In genomic region chr7:35606816-35607215, GRCm38 (mm10) we compare ENCODE assay signal across 23 mouse cellular contexts. TPM values are rescaled to one million over a fixed set of nuclear protein-coding genes. Genes with fewer than 3 reads are reported as not detected.
DNase-seq lines count a peak whose midpoint lies in the region; ATAC-seq lines count a peak whose summit lies in the region.
"Had no signal": no experiment of that assay in that cellular context is flagged by ENCODE, and none has a peak within 500 bp of the region (broad histone marks: within the 10 kb centered on the region; RNA-seq: fewer than 3 reads in every experiment).

No protein-coding gene starts in this region.

- H3K36me3 ChIP-seq in intestine, embryonic 15.5 days = peaks cover 28% of the 10 kb centered on the region

- no peaks in the 10 kb centered on the region for H3K27me3 ChIP-seq in intestine, embryonic 15.5 days (replicated peaks)
- H3K27me3 ChIP-seq: embryonic facial prominence, embryonic 15.5 days; heart, embryonic 13.5 days; hindbrain, embryonic 15.5 days; Patski had no signal

- H3K4me3 ChIP-seq in intestine, embryonic 15.5 days (replicated peaks) = no peak overlapping the region
- H3K4me3 ChIP-seq: embryonic facial prominence, embryonic 15.5 days; heart, adult 2 months; heart, embryonic 10.5 days; heart, embryonic 13.5 days; hindbrain, embryonic 15.5 days had no signal

- no peaks in the 10 kb centered on the region for H3K4me1 ChIP-seq in intestine, embryonic 15.5 days (replicated peaks)
- H3K4me1 ChIP-seq: embryonic facial prominence, embryonic 15.5 days; heart, embryonic 10.5 days; heart, embryonic 13.5 days; hindbrain, embryonic 15.5 days had no signal

- 92% methylated on average over 10 of the region's 10 CpGs for WGBS in intestine, embryonic 15.5 days

- peak; percentile 27 for DNase-seq in thymus, postnatal 0 days (ENCODE audit: low spot score)
- DNase-seq in thymus, postnatal 36 days = no peak
- DNase-seq in cerebellum, postnatal 4 days (ENCODE audit: low spot score in 2 of 2) = no peak
- DNase-seq: adrenal gland, postnatal 10 days; adrenal gland, postnatal 36 days; cerebellum, adult 18-20 months; cerebellum, adult 9-10 months; cerebellum, postnatal 14 days; embryo, embryonic 11 days; forebrain, postnatal 0 days; gastrocnemius, postnatal 25 days; heart, adult 2 months; heart, postnatal 14 days; heart, postnatal 4 days had no signal

- peak; percentile 91 for ATAC-seq in common myeloid progenitor, adult 5-6 weeks (replicated peaks; ENCODE audit: low read depth, poor library complexity, severe bottlenecking)
- ATAC-seq in megakaryocyte progenitor cell, adult 5-6 weeks (replicated peaks; ENCODE audit: poor library complexity) = peak; percentile 83
- ATAC-seq in intestine, embryonic 15.5 days = no peak
- ATAC-seq: forebrain, embryonic 14.5 days; forebrain, postnatal 0 days; Patski had no signal

- H3K9ac ChIP-seq in intestine, embryonic 15.5 days = no peak overlapping the region
- H3K9ac ChIP-seq: embryonic facial prominence, embryonic 15.5 days; forebrain, postnatal 0 days; heart, embryonic 13.5 days; hindbrain, embryonic 15.5 days had no signal

- H3K9me3 ChIP-seq in intestine, embryonic 15.5 days = no peaks in the 10 kb centered on the region
- H3K9me3 ChIP-seq: embryonic facial prominence, embryonic 15.5 days; heart, embryonic 10.5 days; heart, embryonic 13.5 days; hindbrain, embryonic 15.5 days had no signal

- no peak overlapping the region for H3K27ac ChIP-seq in intestine, embryonic 15.5 days
- H3K27ac ChIP-seq: embryonic facial prominence, embryonic 15.5 days; heart, adult 2 months; heart, embryonic 10.5 days; heart, embryonic 13.5 days; hindbrain, embryonic 15.5 days had no signal

- H3K4me2 ChIP-seq in intestine, embryonic 15.5 days (replicated peaks) = no peak overlapping the region
- H3K4me2 ChIP-seq: embryonic facial prominence, embryonic 15.5 days; heart, embryonic 13.5 days; hindbrain, embryonic 15.5 days had no signal

RNA-seq across cellular contexts. Expression of gene Ankrd27, which starts 20.8 kb away (rescaled TPM):
- 29.2 and 30.1 TPM in 2 replicates for polyA plus RNA-seq in thymus, postnatal 0 days (2015; fragmentation: Nextera tagmentation; extraction: Ambion mirVana)
- total RNA-seq in common myeloid progenitor, adult 5-6 weeks (2017) = 42.0 and 50.0 TPM in 2 replicates
- total RNA-seq in megakaryocyte progenitor cell, adult 5-6 weeks (2015) = 37.5 and 44.2 TPM in 2 replicates
- 55.8 and 57.1 TPM in 2 replicates for total RNA-seq in megakaryocyte progenitor cell, adult 5-6 weeks (2017)
- polyA plus RNA-seq in intestine, embryonic 15.5 days (2015; fragmentation: Nextera tagmentation; extraction: Ambion mirVana) = 34.6 and 38.0 TPM in 2 replicates

RNA-seq across cellular contexts. Expression of gene Rgs9bp, which starts 21.4 kb away (rescaled TPM):
- polyA plus RNA-seq in thymus, postnatal 0 days (2015; fragmentation: Nextera tagmentation; extraction: Ambion mirVana) = 0.07 and 0.08 TPM in 2 replicates
- 1.4 and 2.1 TPM in 2 replicates for total RNA-seq in common myeloid progenitor, adult 5-6 weeks (2017)
- total RNA-seq in megakaryocyte progenitor cell, adult 5-6 weeks (2015) = 0.93 and 1.2 TPM in 2 replicates
- total RNA-seq in megakaryocyte progenitor cell, adult 5-6 weeks (2017) = 0.92 and 1.0 TPM in 2 replicates
- polyA plus RNA-seq in intestine, embryonic 15.5 days (2015; fragmentation: Nextera tagmentation; extraction: Ambion mirVana) = 0.06 and 0.09 TPM in 2 replicates
- polyA plus RNA-seq: heart, adult 2 months had no signal

RNA-seq across cellular contexts. Expression of gene Pdcd5, which starts 40.5 kb away (rescaled TPM):
- polyA plus RNA-seq in thymus, postnatal 0 days (2015; fragmentation: Nextera tagmentation; extraction: Ambion mirVana) = 266 and 274 TPM in 2 replicates
- 88.4 and 108 TPM in 2 replicates for total RNA-seq in common myeloid progenitor, adult 5-6 weeks (2017)
- 133 and 147 TPM in 2 replicates for total RNA-seq in megakaryocyte progenitor cell, adult 5-6 weeks (2015)
- total RNA-seq in megakaryocyte progenitor cell, adult 5-6 weeks (2017) = 68.4 and 77.5 TPM in 2 replicates
- 193 and 197 TPM in 2 replicates for polyA plus RNA-seq in intestine, embryonic 15.5 days (2015; fragmentation: Nextera tagmentation; extraction: Ambion mirVana)

RNA-seq across cellular contexts. Expression of gene Nudt19, which starts 50.7 kb away (rescaled TPM):
- 99.2 and 105 TPM in 2 replicates for polyA plus RNA-seq in thymus, postnatal 0 days (2015; fragmentation: Nextera tagmentation; extraction: Ambion mirVana)
- total RNA-seq in common myeloid progenitor, adult 5-6 weeks (2017) = 50.9 and 53.3 TPM in 2 replicates
- 120 and 124 TPM in 2 replicates for total RNA-seq in megakaryocyte progenitor cell, adult 5-6 weeks (2015)
- 41.1 and 61.3 TPM in 2 replicates for total RNA-seq in megakaryocyte progenitor cell, adult 5-6 weeks (2017)
- polyA plus RNA-seq in intestine, embryonic 15.5 days (2015; fragmentation: Nextera tagmentation; extraction: Ambion mirVana) = 122 and 129 TPM in 2 replicates
